Mouse (Mus musculus) hindbrain, embryonic 12.5 days (tissue): Measurements from ENCODE around the gene Olfr1423. TPM values are rescaled to one million over a fixed set of nuclear protein-coding genes. Genes with fewer than 3 reads are reported as not detected.

Experiments used
- polyA plus RNA-seq: library from polyadenylated mRNA; unstranded; fragments of >200 nt; fragmentation: Nextera tagmentation; extraction: Ambion mirVana; gene quantifications from 2 replicates; pipeline ENCODE4 v1.2.1, GENCODE M21; 2016

Gene Olfr1423
- polyA plus RNA-seq, 1 experiment from 2014 or later: 0.04 TPM

Other genes with a start within 250 kb of the Olfr1423 start
- 8.6 TPM in 2 replicates for gene Stx3, start 221.9 kb downstream of the Olfr1423 start, polyA plus RNA-seq
- gene Olfr1417, start 202.1 kb downstream of the Olfr1423 start, polyA plus RNA-seq: not detected in 2 replicates
- not detected in 2 replicates for gene Olfr1418, start 180.3 kb downstream of the Olfr1423 start, polyA plus RNA-seq
- 0.20 TPM in 1 of 2 replicates, not detected in the other for gene Olfr1419, start 166.2 kb downstream of the Olfr1423 start, polyA plus RNA-seq
- 0.09 TPM in 1 of 2 replicates, not detected in the other for gene Olfr1420, start 154.8 kb downstream of the Olfr1423 start, polyA plus RNA-seq
- gene Patl1, start 128.9 kb downstream of the Olfr1423 start, polyA plus RNA-seq: 23.9 and 24.0 TPM in 2 replicates
- 5.4 and 5.5 TPM in 2 replicates for gene Osbp, start 75.4 kb downstream of the Olfr1423 start, polyA plus RNA-seq
- gene Olfr1424, start 21.4 kb upstream of the Olfr1423 start, polyA plus RNA-seq: not detected in 2 replicates
- not detected in 2 replicates for gene Olfr1425, start 36.4 kb upstream of the Olfr1423 start, polyA plus RNA-seq
- gene Olfr1426, start 50.7 kb upstream of the Olfr1423 start, polyA plus RNA-seq: not detected in 2 replicates
- not detected in 2 replicates for gene Olfr1427, start 62.0 kb upstream of the Olfr1423 start, polyA plus RNA-seq
- gene Olfr1428, start 74.6 kb upstream of the Olfr1423 start, polyA plus RNA-seq: not detected in 2 replicates
- gene Olfr76, start 81.9 kb upstream of the Olfr1423 start, polyA plus RNA-seq: not detected in 2 replicates
- gene Olfr1555-ps1, start 128.8 kb upstream of the Olfr1423 start, polyA plus RNA-seq: not detected in 2 replicates
- gene Olfr1431, start 159.3 kb upstream of the Olfr1423 start, polyA plus RNA-seq: not detected in 2 replicates
- not detected in 2 replicates for gene Olfr1432, start 191.3 kb upstream of the Olfr1423 start, polyA plus RNA-seq
- not detected in 2 replicates for gene Olfr262, start 200.3 kb upstream of the Olfr1423 start, polyA plus RNA-seq
- not detected in 2 replicates for gene Olfr235, start 219.7 kb upstream of the Olfr1423 start, polyA plus RNA-seq
- not detected in 2 replicates for gene Olfr1434, start 238.5 kb upstream of the Olfr1423 start, polyA plus RNA-seq